Mouse (Mus musculus) bone marrow macrophage, adult 2 months (primary cell): ENCODE data around the gene Wdr82.

Experiments
- CTCF ChIP-seq: IDR thresholded peaks from 2 replicates; pipeline ENCODE4 v1.5.1; 2012; ENCODE audit warnings: low read depth, mild to moderate bottlenecking, low read length, moderate library complexity
- POLR2A ChIP-seq: IDR thresholded peaks from 2 replicates; pipeline ENCODE4 v1.6.1; 2012; ENCODE audit warnings: mild to moderate bottlenecking, low read depth, low read length, borderline replicate concordance

DNA sequence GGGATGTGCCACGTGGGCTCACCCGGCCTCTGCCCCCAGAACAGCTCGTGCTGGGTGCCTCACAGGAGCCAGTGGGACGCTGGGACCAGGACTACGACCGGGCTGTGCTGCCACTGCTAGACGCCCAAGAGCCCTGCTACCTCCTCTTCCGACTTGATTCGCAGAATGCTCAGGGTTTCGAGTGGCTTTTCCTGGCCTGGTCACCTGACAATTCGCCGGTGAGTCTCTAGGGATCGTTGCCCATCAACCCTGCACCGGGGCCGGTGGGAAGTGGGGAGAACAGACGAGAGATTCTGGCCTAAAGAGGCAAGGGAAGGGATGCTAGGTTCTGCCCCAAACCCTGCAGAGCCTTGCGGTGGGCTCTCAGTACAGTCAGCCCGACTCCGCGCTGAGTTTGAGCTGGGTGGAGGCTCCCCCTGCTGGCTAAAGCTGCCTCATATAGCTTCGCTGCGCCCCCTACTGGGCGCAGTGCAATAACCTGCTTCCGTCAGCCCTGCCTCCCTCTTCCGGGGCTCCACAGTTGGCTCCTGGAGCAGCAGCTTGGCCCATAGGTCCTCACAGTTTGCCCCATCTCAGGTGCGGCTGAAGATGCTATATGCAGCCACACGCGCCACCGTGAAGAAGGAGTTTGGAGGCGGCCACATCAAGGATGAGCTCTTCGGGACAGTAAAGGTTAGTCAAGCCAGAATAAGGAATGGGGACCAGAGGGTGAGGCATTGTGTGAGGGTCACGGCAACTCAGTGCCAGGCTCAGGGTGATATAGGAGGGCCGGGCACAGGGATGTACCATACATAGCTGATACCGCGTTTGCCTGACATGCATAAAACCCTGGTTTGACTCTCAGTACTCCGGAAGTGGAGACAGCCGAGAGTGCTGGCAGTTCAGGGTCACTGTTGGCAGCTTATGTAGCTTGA lies 41.2 kb downstream of the Wdr82 start:
- TF ChIP-seq POLR2A (no peak), CTCF (peak; percentile 100)
